Mouse (Mus musculus): ENCODE results near the gene Rabgap1l.

- TF ChIP-seq POLR2A (IDR thresholded peaks at IDR 0.05; ENCODE audit: borderline replicate concordance, low read depth, low read length), result no peak
- no peak for TF ChIP-seq CTCF (IDR thresholded peaks at IDR 0.05; ENCODE audit: low read depth, low read length)
Measured at GRCm38 (mm10) chr1:160784122-160784521, 8.9 kb downstream of the Rabgap1l start.
